Mouse (Mus musculus): Measurements from ENCODE around the gene Trio.

DNA sequence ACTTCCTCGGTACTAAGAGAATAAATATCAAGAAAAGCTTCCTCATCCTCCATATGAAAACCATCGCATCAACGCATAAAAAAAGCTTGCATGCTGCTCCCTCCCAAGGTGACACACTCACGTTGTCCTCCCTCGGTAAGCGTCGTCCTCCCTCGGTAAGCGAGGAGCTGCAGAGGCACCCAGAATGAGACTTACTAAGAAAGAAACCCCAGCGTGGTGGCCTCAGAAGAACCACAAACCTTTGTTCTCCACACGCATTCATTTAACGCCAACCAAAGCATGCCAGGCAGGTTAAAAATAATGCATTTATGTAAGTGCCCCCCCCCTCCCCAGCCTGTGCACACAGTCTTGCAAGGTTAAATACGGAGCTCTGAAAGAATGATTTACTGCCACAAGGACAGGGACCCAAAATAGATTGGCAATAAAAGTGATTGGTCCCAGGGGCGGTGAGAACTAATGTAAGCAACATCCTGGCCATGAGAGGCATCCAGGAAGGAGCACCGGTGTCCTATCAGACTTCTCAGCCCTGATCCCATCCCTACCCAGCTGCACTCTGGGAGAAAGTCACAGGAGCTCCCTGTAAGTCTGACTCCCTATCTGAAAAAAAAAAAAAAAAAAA, 3.9 kb downstream of the Trio start:
- TF ChIP-seq CTCF (IDR thresholded peaks at IDR 0.05; ENCODE audit: insufficient read depth, low read length) (no peak), POLR2A (IDR thresholded peaks at IDR 0.05; ENCODE audit: borderline replicate concordance, extremely low read depth, low read depth, low read length) (no peak)
